ENCODE assay signal across 24 mouse cellular contexts in the genomic region with DNA sequence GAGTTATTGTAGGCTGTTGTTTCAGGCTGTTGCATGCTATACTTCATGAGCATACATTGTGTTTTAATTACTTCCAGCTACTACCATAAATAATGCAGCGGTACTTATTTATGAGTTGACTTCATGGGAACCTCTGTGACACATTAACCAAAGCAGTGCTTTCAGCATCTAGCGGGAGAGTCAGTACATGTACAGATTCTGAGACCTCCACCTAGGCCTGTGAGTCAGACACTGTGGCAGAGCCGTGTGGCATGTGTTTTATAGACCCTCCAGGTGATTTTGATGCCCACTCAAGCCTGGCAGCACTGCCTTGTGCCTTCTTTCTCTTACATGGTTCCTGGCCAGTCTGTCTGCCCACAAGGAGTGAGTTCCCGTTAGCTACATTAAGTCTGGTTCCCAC.
DNase-seq lines count a peak whose midpoint lies in the region; ATAC-seq and TF ChIP-seq lines count a peak whose summit lies in the region.
"Had no signal": no experiment of that assay in that cellular context is flagged by ENCODE, and none has a peak within 500 bp of the region (broad histone marks: within the 10 kb centered on the region; RNA-seq: fewer than 3 reads in every experiment).

No protein-coding gene starts in this region.

- no peaks in the 10 kb centered on the region for H3K9me3 ChIP-seq in kidney, embryonic 14.5 days (ENCODE audit: control insufficient read depth, low read length)
- no peaks in the 10 kb centered on the region for H3K9me3 ChIP-seq in kidney, postnatal 0 days (replicated peaks; ENCODE audit: low read length)
- H3K9me3 ChIP-seq: embryonic facial prominence, embryonic 10.5 days; embryonic facial prominence, embryonic 12.5 days; forebrain, embryonic 13.5 days; forebrain, embryonic 15.5 days; G1E had no signal

- no peaks in the 10 kb centered on the region for H3K27me3 ChIP-seq in kidney, embryonic 14.5 days (ENCODE audit: control insufficient read depth, insufficient read depth, low read length)
- no peaks in the 10 kb centered on the region for H3K27me3 ChIP-seq in kidney, postnatal 0 days (ENCODE audit: insufficient read depth, low read length)
- H3K27me3 ChIP-seq: CH12.LX; embryonic facial prominence, embryonic 12.5 days; forebrain, embryonic 13.5 days; forebrain, embryonic 15.5 days; Patski had no signal

- no peak overlapping the region for H3K4me2 ChIP-seq in kidney, embryonic 14.5 days (replicated peaks; ENCODE audit: low read depth, low read length)
- H3K4me2 ChIP-seq in kidney, postnatal 0 days (ENCODE audit: low read length) = no peak overlapping the region
- H3K4me2 ChIP-seq: embryonic facial prominence, embryonic 12.5 days; forebrain, embryonic 13.5 days; forebrain, embryonic 15.5 days had no signal

- DNase-seq in kidney, postnatal 10 days = no peak
- DNase-seq in kidney, postnatal 0 days (ENCODE audit: low spot score) = peak; percentile 25
- no peak for DNase-seq in kidney, adult 9 months
- DNase-seq in layer of hippocampus, postnatal 36 days = peak; percentile 16 to 22
- no peak for DNase-seq in layer of hippocampus, postnatal 10 days (ENCODE audit: low spot score in 2 of 2)
- DNase-seq: adrenal gland, adult 8-10 months; adrenal gland, postnatal 14 days; adrenal gland, postnatal 36 days; B cell, adult 2 months; cerebellum, adult 11-12 months; cerebellum, adult 2 months; cerebellum, adult 9-10 months; cerebellum, postnatal 10 days; cerebellum, postnatal 25 days had no signal

- H3K9ac ChIP-seq in kidney, embryonic 14.5 days (ENCODE audit: low read depth, low read length) = no peak overlapping the region
- no peak overlapping the region for H3K9ac ChIP-seq in kidney, postnatal 0 days (ENCODE audit: low read depth, low read length)
- H3K9ac ChIP-seq: embryonic facial prominence, embryonic 12.5 days; forebrain, embryonic 13.5 days; forebrain, embryonic 15.5 days had no signal

- H3K4me3 ChIP-seq in kidney, embryonic 14.5 days (ENCODE audit: low read length) = no peak overlapping the region
- H3K4me3 ChIP-seq in kidney, postnatal 0 days (replicated peaks; ENCODE audit: low read depth, low read length) = no peak overlapping the region
- H3K4me3 ChIP-seq: embryonic facial prominence, embryonic 10.5 days; embryonic facial prominence, embryonic 12.5 days; forebrain, embryonic 13.5 days; forebrain, embryonic 15.5 days had no signal

- WGBS in kidney, embryonic 14.5 days = 63% methylated on average over 4 of the region's 4 CpGs
- 55% methylated on average over 4 of the region's 4 CpGs for WGBS in kidney, postnatal 0 days

- TF ChIP-seq CTCF in kidney, postnatal 0 days (IDR thresholded peaks at IDR 0.05; ENCODE audit: low read depth) = no peak

- no peaks in the 10 kb centered on the region for H3K4me1 ChIP-seq in kidney, embryonic 14.5 days (ENCODE audit: control insufficient read depth, insufficient read depth, low read length)
- no peaks in the 10 kb centered on the region for H3K4me1 ChIP-seq in kidney, postnatal 0 days (replicated peaks; ENCODE audit: insufficient read depth, low read length)
- H3K4me1 ChIP-seq: embryonic facial prominence, embryonic 10.5 days; embryonic facial prominence, embryonic 12.5 days; forebrain, embryonic 13.5 days; forebrain, embryonic 15.5 days had no signal

- H3K27ac ChIP-seq in kidney, embryonic 14.5 days (ENCODE audit: low read depth, low read length) = no peak overlapping the region
- no peak overlapping the region for H3K27ac ChIP-seq in kidney, postnatal 0 days
- H3K27ac ChIP-seq: embryonic facial prominence, embryonic 10.5 days; embryonic facial prominence, embryonic 12.5 days; forebrain, embryonic 13.5 days; forebrain, embryonic 15.5 days had no signal

- H3K36me3 ChIP-seq in kidney, embryonic 14.5 days (ENCODE audit: control insufficient read depth, insufficient read depth, low read length) = peaks cover 51% of the 10 kb centered on the region
- H3K36me3 ChIP-seq in kidney, postnatal 0 days (ENCODE audit: insufficient read depth, low read length) = peaks cover 37% of the 10 kb centered on the region
- H3K36me3 ChIP-seq: forebrain, embryonic 15.5 days had no signal

- 0 out of 2 replicates have a peak, but pooled peaks have one; percentile 52 for ATAC-seq in kidney, embryonic 14.5 days (ENCODE audit: low FRiP score, low TSS enrichment)
- 0 out of 2 replicates have a peak, but pooled peaks have one; percentile 36 for ATAC-seq in kidney, postnatal 0 days (replicated peaks; ENCODE audit: low FRiP score, low read depth)
- ATAC-seq: activated CD4-positive, CD25-positive, alpha-beta regulatory T cell, adult 4 months; CD4-positive, CD25-positive, alpha-beta regulatory T cell, adult 4 months; forebrain, embryonic 13.5 days; forebrain, embryonic 15.5 days; Patski had no signal

Comparison
In these comparisons a context has a peak if more than half of its experiments do, and no peak if none do; other contexts are left out.
1. DNase-seq: peak in kidney, postnatal 0 days (single experiment) and layer of hippocampus, postnatal 36 days (2 of 2); none in kidney, postnatal 10 days (single experiment), kidney, adult 9 months (single experiment) and layer of hippocampus, postnatal 10 days (0 of 2).